Mouse (Mus musculus) urinary bladder, postnatal 25 days (tissue): ENCODE measurements around the gene Scnn1b.
A peak's percentile ranks its signal among the peaks of the same experiment; 100 is the strongest.

Source experiments
- DNase-seq: peaks from one replicate; pipeline ENCODE4 v3.0.0; 2022; ENCODE audit warnings: low spot score

Scnn1b gene

DNA sequence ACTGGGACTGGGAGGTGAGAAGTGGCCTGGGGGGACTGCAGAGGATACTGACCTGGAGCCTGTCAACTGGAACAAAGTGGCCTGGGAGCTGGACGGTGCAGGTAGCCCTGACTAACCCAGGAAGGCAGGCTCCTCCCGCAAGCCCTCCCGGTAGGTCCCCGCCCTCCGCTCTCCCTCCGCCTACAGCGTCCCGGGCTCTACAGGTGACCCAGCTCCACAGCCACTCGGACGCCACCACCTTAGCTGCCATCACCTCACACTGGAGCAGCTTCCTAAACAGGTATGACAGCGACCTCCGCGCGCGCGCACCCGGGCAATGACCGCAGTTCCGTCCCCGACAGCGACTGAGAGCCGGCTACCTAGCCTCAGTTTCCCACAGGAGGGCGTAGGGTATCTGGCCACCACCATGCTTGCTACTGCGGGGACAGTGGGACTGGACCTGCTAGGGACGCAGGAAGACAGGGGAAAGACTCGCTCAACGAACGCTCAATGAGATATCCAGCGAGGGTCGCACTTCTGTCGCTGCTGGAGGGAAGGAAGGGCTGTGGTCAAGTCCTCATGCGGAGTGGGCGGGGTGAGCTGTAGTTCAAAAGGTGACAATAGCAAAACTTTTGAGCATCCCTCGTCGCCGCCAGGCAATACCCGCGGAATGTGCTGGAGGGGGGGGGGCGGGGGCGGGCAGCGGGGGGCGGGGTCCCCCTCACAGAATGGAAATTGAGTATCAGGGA, at the start of gene Scnn1b:
TSS of gene Scnn1b (plus strand) at position 181 of the 728 bp plus-strand sequence.
- DNase-seq = peak; percentile 22

DNA sequence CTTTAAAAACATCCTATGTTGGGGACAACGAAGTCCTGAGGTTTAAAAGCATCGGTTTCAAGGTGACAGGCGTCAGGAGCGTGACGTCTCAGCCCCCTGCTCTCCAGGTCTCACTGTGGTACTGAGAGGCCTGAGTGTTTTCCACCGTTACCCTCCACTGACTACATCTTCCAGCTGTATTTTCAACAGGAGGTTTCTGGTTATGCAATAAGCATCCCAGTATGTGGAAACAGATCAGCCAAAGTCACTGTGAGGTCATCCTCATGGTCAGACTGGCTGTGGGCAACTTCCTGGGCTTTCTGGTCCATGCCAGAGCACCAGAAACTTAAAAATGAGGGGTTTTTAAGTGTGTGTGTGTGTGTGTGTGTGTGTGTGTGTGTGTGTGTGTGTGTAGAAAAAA, 43.2 kb upstream of the Scnn1b start:
- DNase-seq = no peak

DNA sequence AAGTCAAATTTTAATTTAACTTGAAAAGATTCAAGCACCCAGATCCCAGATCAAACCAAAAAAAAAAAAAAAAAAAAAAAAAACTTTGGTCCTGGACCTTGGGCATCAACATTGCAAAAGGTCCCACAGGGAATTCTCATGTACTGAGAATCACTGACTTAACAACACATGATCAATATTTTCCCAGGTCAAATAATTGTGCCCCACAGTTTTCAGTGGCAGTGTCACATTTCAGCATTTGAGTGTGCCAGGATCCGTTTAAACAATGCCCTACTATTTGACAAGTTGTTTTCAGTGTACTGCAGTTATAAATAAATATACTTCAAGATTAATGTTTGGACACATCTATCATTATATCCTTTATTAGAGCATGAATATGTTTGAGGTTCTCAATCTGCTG, 36.4 kb upstream of the Scnn1b start:
- DNase-seq = no peak

DNA sequence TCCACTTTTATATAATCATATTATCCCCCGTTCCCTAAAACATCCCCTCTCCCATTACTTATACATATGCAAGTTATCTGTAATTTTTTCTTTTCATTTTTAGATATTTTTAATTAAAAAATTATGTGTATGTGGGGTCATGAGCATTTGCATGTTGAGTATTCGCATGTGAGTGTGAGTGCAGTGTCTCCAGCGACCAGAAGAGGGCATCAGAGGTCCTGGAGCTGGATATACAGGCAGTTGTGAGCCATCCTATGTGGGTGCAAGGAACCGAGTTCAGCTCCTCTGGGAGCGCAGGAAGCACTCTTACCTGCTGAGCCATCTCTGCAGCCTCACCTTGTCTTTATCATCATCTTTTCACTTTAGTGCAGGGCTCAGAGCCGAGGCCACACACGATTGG, 29.4 kb upstream of the Scnn1b start:
- DNase-seq = no peak

DNA sequence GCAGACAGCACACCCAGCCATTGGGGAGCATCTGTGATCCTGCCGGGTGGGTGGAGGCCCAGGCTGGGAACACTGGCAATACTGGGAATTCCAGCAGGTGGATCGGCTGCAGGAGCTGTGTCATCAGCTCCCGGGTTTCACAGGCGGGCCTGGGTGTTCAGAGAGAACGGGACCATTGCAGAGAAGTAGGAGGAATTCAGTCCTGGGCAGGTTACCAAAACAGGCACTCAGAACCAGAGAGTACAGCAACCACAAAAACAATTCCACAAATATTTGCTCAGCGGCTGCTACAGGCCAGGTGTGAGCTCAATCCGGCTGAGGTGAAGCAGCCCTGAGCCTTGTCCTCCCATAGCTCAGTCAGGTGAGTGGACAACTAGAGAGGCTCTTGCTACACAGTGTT, 28.0 kb upstream of the Scnn1b start:
- DNase-seq = no peak

DNA sequence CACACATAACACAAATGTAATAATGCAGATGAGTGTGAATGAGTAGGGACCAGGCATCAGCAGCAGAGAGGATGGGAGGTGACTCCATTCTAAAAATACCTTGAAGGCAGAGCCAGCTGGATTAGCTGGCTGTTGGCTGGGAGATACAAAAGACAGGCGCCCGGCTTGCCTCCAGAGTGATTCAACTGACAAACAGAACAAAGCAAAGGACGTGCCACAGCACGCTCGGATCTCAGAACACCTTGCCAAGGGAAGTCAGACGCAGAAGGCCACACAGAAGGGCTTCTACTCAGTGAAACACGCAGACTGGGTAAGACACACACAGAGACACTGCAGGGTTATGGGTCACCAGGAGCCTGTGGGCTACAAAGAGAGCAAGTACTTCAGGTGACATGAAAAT, 24.0 kb upstream of the Scnn1b start:
- DNase-seq = peak; percentile 37

DNA sequence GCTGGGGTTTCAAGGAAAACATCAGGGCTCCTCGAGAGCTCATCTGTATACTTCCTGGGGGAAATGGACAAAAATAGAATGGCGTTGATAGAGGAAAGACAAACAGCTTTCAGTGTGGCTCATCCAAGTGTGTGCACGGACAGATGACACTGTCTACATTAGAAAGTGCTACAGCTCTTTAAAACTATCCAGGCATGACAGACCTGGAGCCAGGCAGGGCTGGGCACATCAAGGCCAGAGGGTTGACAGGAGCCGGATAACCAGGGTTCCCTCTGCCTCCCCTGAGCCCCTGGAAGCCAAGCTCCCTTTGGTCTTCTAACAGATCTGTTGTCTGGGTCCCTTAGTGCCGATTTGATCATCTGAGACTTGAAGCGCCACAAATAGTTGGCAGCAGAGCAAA, 22.6 kb upstream of the Scnn1b start:
- no peak for DNase-seq

DNA sequence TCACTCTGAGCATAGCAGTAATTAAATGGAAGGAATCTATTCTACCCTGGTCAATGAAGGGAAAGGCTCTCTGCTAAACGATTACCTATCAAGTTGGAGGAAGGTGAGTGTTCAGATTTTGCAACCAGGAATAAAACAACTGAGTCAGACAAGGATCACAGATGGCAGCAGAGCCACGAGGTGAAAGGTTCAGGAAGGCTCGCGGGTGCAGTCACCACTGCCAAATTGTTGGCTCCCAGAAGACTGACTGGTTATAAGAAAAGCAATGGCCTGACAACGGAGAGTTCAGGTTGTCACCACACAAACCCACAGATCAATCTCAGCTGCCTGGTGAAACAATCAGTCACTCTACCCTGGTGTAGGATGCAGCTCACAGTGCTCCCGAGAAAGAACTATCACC, 18.9 kb upstream of the Scnn1b start:
- DNase-seq = no peak

DNA sequence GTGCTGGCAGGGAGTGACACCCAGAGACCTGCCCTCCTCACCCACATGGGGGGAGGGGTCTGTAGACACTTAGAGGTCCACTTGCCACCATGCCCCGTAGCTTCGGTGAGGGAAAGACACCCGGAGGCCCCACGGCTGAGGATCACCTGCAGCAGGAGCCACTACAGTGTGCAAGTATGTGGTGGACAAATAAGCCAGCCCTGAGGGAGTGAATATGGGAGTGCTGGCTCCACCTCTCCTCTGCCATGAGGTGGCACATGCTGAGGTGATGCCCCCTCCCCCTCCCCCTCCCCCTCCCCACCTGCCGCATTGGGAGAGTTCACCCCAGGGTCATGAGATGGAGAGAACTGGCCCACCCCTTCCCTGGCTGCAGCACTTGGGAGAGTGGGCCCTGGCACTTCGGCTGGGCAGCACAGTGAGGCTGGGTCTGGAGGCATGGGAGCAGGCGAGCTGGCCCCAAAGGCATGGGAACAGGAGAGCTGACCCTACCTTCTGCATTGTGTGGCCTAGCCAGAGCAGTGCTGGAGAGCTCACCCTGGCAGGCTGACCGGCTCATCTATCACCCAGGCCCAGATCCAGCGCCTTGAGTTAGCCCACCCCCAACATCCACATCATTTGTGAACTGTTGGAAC, 16.2 kb upstream of the Scnn1b start:
- DNase-seq = no peak

DNA sequence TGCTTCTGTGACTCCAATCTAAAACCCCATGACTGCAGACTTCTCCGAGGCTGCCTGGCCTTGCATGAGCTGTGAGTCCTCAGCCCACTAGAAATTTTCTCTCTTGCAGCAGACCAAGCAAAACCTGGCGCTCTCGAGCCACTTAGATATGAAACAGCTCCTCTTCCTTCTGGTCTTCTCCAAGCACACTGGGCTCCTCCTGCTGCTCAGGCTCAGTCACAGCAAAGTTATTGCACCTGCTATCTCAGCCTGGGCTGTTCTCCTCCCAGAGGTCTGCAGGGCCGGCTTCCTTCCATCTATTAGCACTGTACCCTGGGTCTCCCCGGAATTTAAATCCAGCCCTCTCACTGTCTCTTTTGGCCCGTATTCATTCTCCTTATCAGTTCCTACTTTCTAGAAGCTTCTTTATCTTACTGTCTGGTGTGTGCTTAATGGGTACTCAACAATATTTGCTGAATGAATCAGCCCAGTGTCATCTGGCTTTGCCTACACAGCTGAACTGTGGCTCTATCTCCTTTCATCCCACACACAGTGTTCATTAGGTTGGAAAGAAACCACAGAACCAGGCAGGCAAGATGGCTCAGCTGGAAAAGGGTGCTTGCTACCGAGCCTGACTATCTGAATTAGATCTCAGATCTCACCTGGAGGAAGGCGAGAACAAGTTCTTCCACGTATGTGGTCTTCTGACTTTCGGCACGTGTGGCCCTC, 7.5 kb upstream of the Scnn1b start:
- no peak for DNase-seq

DNA sequence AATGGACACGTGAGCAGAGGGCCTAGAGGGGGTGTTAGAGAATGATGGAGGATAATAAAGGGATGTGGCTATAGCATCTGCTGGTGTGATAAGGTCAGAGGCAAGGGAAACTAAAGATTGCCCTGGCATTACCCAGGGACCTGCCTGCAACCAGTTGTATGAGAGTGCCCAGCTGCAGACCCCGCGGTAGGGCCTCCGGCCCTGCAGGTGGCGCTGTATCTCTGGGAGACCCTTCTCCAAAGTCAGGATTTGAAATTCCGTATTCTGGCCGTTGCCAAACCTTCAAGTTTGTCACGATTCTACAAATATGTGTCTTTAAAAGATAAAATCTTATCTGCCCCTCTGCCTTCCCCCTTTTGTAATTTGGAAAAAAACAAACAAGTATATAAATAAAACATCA, 5.9 kb upstream of the Scnn1b start:
- no peak for DNase-seq

DNA sequence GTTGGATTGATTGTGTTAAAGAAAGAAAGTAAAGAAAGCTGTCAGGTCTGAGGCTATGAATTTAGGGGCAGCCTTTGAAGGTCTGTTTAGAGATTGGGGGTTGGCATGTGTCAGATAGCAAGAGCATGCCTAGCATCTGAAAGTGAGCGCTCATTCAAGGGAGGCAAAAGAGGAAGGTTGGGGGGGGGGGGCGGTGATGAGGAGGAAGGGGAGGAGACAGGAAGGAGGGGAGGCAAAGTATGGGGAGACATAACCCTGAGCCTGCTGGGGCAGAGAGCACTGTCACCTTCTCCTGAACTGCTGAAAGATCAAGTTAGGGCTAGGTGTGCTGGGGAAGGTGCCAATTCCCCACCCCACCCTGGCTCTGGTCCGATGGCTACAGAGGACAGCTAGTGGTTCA, 6.8 kb downstream of the Scnn1b start:
- DNase-seq = no peak

DNA sequence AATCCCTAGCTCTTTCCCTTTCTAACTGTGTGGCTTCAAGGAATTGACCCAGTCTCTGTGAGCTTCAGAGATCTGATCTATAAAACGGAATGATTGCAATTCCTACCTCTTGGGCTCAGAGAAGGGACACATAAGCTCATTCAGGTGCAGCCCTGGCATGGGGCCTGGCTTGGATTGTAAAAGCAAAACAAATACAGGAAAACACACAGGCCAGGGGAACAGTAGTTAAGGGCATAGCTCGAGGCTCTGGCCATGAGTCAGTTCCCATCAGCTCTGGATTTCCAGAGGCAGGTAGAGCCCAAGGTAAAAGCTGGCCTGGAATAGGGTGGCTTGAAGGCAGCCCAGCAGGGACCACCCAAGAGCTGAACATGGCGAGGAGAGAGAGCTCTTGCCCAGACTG, 9.2 kb downstream of the Scnn1b start:
- DNase-seq = no peak

DNA sequence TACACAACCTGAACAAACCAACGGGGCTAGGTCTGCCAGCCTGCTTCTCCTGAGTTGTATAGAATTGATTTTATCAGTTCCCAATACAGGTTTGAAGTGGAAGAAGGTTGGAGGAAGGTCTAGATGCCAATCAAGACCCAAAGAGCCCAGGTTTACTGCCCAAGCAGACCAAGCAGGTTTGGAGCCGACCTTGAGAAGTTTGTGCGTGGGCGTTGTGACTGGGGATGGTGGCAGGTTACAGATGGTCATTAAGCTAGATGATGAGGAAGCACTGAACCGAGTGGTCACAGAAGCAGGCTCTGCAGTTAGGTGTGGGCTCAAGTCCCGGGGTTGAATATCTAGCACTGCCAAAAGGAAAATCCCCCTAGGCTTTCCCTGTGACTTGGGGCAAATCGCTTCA, 9.9 kb downstream of the Scnn1b start:
- DNase-seq = no peak

DNA sequence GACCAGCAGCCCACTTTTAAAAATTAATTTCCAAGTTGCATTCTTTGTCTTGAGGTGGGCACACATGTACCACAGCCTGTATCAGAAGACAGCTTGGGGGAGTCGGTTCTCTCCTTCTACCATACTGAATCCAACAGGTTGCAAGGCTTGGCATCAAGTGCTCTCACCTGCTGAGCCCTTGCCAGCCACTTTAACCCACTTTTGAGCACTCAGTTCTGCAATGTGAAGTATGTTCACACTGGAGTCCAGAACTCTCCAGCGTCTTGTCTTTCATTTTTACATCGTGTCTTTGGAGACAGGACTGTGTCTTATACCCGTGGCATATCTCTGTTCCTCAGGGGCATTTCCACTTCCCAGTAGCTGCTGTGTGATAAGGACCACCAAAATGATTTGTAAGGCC, 15.4 kb downstream of the Scnn1b start:
- no peak for DNase-seq

DNA sequence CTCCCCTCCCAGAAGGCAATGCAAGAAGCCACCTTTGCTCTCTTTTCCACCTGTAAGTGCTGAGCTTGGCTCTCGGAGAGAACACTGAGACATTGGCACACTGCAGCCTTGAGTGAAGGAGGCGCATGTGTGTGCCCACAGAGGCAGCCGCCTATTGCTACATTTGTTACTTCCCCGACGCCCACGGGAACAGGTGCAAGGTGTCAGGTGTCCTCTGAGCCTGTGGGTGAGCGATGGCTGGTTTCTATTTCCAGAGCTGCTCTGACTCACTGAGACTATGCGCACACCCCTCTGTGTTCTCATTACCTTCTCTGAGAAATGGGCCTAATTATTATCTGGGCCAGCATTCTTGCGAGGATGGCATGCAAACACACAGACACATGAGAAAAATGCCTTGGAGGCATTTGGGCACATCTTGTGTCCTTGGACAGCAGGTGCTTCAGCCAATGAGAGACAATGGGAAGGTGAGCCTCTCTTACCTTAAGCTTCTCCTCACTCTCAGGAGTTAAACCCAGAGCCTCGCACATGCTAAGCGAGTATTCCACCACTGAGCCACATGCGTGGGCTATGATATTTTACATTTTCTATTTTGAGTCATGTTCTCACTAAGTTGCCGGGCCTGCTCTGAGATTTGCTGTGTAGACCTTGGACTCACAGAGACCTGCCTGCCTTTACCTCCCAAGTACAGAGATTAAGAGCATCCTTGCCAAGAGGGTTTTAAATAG, 26.0 kb downstream of the Scnn1b start:
- no peak for DNase-seq

DNA sequence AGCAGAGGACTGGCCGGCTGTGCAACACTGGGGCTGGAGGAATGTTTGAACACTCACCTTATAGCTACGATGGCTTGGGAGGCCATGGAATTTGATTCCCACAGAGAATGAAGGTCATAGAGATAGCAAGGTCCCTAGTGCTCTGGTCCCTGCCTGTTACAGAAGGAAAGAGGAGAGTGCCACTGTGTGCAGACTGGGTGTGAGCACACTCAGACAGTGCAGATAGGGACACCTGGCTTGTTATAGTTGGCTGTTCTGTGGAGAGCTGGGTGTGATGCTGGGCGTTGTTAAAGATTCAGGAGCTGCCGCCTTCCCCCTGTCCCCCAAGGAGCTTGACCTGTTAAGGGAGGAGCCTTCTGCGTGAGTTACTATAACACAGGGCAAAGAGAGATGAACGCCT, 31.9 kb downstream of the Scnn1b start:
- DNase-seq = no peak

DNA sequence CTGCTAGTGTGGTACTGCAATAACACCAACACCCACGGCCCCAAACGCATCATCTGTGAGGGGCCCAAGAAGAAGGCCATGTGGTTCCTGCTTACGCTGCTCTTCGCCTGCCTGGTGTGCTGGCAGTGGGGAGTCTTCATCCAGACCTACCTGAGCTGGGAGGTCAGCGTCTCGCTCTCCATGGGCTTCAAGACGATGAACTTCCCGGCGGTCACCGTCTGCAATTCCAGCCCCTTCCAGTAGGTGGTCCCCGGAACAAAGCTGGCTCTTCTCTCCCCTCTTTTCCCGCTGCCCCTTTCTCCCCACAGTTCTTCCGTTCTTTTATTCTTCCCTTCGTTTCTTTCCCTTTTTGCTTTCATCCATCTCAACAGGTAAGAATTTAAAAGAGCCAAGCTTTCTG, 34.5 kb downstream of the Scnn1b start:
- peak; percentile 19 for DNase-seq

DNA sequence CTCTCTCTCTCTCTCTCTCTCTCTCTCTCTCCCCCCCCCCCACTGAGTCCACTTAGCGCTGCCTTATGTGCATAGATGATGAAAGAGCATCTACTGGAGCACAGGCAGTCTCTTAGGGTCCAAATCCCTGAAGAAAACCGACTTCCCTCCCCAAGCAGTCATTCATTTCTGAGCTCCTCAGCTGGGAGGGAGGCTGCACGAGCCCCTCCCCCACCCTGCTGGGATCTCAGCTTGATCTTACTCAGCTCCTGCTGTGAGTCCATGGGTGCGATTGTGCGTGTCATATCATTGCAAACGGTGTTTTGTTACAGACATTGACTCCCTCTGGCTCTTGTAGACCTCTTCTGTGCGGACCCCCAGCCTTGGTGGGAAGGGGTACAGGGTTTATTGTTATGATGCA, 35.1 kb downstream of the Scnn1b start:
- DNase-seq = no peak

DNA sequence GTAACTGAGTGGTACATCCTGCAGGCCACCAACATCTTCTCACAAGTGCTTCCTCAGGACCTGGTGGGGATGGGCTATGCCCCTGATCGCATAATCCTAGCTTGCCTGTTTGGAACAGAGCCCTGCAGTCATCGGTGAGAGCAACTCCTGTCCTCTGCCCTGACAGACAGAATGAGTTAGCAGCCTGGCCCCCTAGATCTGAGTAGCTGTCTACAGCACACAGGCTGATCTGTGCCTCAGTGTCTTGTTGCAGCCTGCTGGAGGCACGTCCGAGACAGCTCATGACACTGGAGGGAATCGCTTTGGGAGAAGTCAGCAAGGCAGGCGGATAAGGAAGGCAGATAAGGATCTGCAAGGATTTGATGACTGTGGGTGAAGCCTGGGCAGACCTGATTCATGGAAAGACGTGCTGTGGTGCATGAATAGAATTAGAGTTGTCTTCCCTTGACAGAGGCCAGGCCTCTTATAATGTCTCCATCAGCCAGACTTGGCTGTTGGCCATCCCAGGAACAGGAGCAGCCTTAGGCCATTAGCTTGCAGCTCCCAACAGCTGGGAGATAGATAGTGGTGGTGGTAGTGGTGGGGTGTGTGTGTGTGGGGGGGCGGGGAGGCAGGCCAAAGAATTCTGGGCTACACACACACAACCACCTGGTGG, 38.0 kb downstream of the Scnn1b start:
- no peak for DNase-seq

DNA sequence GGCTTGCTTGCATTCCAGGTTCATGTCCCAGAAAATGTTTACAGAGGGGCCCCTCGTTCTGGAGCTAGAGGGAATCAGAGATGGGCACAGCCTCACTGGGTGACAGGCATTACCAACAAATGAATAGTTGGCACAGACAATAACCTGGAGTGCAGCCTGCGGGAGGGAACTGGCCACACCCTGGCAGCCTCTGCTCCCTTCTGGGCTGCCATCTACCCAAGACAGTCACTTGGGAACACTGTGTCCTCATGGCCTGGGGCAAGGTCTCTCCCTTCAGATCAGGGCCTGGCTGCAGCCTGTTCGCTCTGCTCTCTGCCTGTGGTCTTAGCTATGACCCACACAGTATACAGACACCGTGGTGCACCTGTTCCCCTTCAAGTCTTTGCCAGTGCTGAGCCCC, 42.0 kb downstream of the Scnn1b start:
- DNase-seq = no peak

DNA sequence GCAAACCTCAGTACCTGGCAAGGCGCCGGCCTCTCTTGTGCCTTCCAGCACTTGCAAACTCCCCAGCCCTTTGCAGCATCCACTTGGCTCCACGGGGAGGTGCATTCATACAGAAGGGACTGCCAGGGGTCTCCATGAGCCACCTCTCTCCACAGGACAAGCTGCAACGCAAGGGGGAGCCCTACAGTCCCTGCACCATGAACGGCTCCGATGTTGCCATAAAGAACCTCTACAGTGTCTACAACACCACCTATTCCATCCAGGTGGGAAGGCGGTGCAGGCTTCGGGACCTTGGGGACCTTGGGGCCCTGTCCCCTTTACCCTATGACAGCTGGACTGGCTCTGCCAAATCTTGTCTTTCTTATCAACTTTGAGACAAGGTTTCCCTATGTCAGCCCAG, 47.4 kb downstream of the Scnn1b start:
- DNase-seq = no peak
